Mouse (Mus musculus) limb, embryonic 10.5 days (tissue): ENCODE results near the gene Ace3. TPM values are rescaled to one million over a fixed set of nuclear protein-coding genes. Genes with fewer than 3 reads are reported as not detected.

Experiments
- DNase-seq: peaks from one replicate; pipeline ENCODE4 v3.0.0-alpha.2; 2017; ENCODE audit warnings: low spot score
- H3K27ac ChIP-seq: fragments of 300-500 bp; sonication (generic); 2 replicates; pipeline ENCODE4 v1.5.1; 2016; ENCODE audit warnings: mild to moderate bottlenecking
- H3K27me3 ChIP-seq: fragments of 300-500 bp; sonication (generic); 2 replicates; pipeline ENCODE4 v1.6.1; 2016; ENCODE audit warnings: low read depth, mild to moderate bottlenecking; ENCODE audit not compliant: poor library complexity, severe bottlenecking
- H3K36me3 ChIP-seq: fragments of 300-500 bp; sonication (generic); 2 replicates; pipeline ENCODE4 v1.6.1; 2016; ENCODE audit warnings: mild to moderate bottlenecking, moderate library complexity
- H3K4me1 ChIP-seq: fragments of 300-500 bp; sonication (generic); 2 replicates; pipeline ENCODE4 v1.6.1; 2016
- H3K4me3 ChIP-seq: fragments of 300-500 bp; sonication (generic); 2 replicates; pipeline ENCODE4 v1.5.1; 2016; ENCODE audit warnings: mild to moderate bottlenecking, moderate library complexity
- H3K9me3 ChIP-seq: fragments of 300-500 bp; sonication (generic); replicated peaks from 2 replicates; pipeline ENCODE4 v1.6.1; 2016; ENCODE audit warnings: mild to moderate bottlenecking
- WGBS: fragments of 180-500 bp; shearing (Covaris S2); methylation state at CpG from one replicate; pipeline ENCODE4 v1.1.7; 2016; 5-methylcytosine and 5-hydroxymethylcytosine counted together
- polyA plus RNA-seq: library from polyadenylated mRNA; unstranded; fragments of >200 nt; fragmentation: Nextera tagmentation; extraction: Ambion mirVana; gene quantifications from 2 replicates; pipeline ENCODE4 v1.2.1, GENCODE M21; 2016

The Ace3 gene
- polyA plus RNA-seq, 1 experiment from 2014 or later: not detected

DNA sequence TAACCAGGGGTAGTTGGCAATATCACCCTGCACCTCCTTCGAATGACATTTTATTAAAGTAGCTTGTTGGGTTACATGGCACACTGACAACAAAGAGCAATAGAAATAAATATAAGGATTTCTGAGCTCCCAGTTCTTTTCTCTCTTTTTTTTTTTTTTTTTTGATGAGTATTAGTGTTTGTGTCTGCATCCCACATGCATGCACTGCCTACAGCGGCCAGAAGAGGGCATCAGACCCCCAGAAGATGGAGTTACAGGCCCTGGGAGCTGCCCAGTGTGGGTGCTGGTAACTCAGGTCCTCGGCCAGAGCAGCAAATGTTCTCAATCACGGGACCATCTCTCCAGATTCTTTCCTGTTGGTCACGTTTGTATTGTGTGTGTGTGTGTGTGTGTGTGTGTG is 29.8 kb upstream of the Ace3 start:
- H3K27ac ChIP-seq: no peak overlapping the region
- H3K36me3 ChIP-seq: no peaks in the 10 kb centered on the region
- peaks cover 44% of the 10 kb centered on the region for H3K27me3 ChIP-seq
- WGBS: 65% methylated on average over 5 of the region's 5 CpGs
- H3K4me3 ChIP-seq: no peak overlapping the region
- peaks cover 18% of the 10 kb centered on the region for H3K4me1 ChIP-seq
- no peak for DNase-seq
- H3K9me3 ChIP-seq: no peaks in the 10 kb centered on the region

DNA sequence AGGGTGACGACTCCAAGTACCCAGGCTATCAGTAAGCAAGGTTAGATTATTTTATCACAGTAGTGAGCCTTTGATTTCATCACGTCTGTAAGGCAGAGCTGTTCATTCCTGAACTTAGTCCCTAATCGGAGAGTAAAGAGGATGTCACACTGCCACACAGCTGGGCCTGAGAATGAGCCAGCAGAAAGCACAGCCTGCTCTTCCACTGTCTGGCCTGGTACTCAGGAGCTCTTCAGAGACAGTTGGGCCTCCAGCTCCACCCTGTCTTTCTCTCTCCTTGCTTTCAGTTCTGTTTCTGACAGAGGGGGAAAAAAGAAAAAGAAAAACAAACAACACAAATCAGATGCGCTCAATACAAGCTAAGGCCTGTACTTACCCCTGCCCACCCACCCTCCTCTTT is 28.2 kb upstream of the Ace3 start:
- no peak overlapping the region for H3K4me3 ChIP-seq
- DNase-seq: no peak

DNA sequence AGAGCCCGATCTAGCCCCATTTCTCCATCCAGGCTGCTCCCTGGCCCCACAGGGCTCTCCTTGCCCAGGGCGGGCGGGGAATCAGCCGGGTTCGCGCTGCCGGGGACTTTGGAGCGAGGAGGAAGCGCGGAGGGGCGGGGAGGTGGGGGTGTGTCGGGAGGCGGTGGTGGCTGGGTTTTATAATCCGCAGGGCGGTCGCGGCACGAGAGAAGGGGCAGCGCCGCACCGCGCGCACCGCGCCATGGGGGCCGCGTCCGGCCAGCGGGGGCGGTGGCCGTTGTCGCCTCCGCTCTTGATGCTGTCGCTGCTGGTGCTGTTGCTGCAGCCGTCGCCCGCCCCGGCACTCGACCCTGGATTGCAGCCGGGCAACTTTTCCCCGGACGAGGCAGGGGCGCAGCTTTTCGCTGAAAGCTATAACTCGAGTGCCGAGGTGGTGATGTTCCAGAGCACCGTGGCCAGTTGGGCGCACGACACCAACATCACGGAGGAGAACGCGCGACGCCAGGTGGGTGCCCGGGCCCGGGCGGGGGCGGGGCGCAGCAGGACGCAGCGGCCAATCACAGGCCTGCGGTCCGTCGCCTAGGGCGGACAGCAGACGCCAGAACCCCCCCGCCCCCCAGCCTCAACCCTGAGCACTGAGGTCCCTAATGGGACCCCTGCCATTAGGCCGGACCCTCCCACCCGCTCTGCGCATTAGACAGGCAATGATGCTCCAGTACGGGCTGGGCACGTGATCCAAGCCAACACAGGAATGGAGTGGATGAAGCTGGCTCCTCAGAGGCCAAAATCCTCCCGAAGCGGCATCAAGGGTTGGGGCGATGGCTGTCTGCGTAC is 26.5 kb upstream of the Ace3 start, which contains the start of gene Ace:
Gene Ace, plus strand, starts transcription at position 205 of the 834 bp plus-strand sequence.
- Histone ChIP-seq H3K36me3 (no peaks in the 10 kb centered on the region), H3K27me3 (peaks cover 69% of the 10 kb centered on the region), H3K27ac (peak within 1 kb of the TSS; percentile 64), H3K9me3 (no peaks in the 10 kb centered on the region), H3K4me1 (peaks cover 18% of the 10 kb centered on the region), H3K4me3 (peak within 1 kb of the TSS; percentile 68)
- DNase-seq: peak; percentile 61
- 1% methylated on average over 72 of the region's 76 CpGs for WGBS

More for the DNA sequence above, 28.2 kb upstream of the Ace3 start:
- no peak overlapping the region for H3K27ac ChIP-seq
- H3K4me1 ChIP-seq: peaks cover 18% of the 10 kb centered on the region
- H3K9me3 ChIP-seq: no peaks in the 10 kb centered on the region
- WGBS: 80% methylated on average over 4 of the region's 4 CpGs
- no peaks in the 10 kb centered on the region for H3K36me3 ChIP-seq
- H3K27me3 ChIP-seq: peaks cover 60% of the 10 kb centered on the region

DNA sequence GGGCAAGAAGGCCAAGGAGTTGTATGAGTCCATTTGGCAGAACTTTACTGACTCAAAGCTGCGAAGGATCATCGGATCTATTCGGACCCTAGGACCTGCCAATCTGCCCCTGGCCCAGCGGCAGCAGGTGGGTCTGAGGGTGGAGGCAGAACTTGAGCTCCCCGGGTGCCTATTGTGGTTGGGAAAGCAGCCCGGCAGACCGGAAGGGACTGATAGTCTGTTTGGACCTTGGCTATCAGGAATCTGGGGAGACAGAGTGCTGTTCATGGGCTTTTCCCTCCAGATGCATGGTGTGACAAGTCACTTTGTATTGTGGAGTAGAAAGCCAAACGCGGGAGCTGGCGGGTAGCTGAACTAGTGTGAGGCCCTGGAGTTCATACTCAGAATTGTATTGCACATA is 25.5 kb upstream of the Ace3 start:
- DNase-seq: no peak
- Histone ChIP-seq H3K4me1 (peaks cover 18% of the 10 kb centered on the region), H3K27me3 (peaks cover 72% of the 10 kb centered on the region), H3K4me3 (no peak overlapping the region; the same call in 1 of the 2 replicates), H3K27ac (no peak overlapping the region), H3K9me3 (no peaks in the 10 kb centered on the region), H3K36me3 (no peaks in the 10 kb centered on the region)
- WGBS: 52% methylated on average over 10 of the region's 10 CpGs

DNA sequence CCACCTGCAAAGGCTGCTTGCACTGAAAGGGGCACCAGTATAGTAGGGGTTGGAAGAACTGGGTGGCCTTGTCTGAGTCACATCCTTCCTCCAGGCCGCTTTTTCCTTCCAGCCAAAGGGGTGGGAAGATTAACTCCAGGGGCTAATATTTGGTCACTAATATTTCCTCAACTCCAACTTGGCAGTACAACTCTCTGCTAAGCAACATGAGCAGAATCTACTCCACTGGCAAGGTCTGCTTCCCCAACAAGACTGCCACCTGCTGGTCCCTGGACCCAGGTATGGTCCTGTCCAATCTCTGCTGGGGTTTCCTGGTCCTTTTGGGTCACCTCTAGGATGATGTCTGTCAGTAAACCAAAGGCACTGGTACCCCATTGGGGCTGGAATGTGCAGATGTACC is 25.0 kb upstream of the Ace3 start:
- H3K27me3 ChIP-seq: peaks cover 73% of the 10 kb centered on the region
- DNase-seq: no peak
- WGBS: 55% methylated on average over 1 of the region's 1 CpGs
- H3K27ac ChIP-seq: no peak overlapping the region
- H3K36me3 ChIP-seq: no peaks in the 10 kb centered on the region
- peaks cover 18% of the 10 kb centered on the region for H3K4me1 ChIP-seq
- no peaks in the 10 kb centered on the region for H3K9me3 ChIP-seq
- H3K4me3 ChIP-seq: no peak overlapping the region

DNA sequence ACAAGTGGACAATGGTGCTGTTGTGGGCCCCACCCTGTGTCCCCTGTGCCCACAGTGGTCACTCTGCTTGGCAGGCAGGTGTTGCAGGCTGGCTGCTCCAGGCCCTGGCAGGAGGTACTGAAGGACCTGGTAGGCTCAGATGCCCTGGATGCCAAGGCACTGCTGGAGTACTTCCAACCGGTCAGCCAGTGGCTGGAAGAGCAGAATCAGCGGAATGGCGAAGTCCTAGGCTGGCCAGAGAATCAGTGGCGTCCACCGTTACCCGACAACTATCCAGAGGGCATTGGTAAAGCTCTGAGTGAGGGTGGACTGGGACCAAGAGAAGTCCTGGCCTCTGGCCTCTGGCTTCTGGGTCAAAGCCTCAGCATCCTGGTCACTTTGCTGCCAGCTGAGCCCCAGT is 19.9 kb upstream of the Ace3 start:
- Histone ChIP-seq H3K4me3 (no peak overlapping the region), H3K9me3 (no peaks in the 10 kb centered on the region), H3K4me1 (no peaks in the 10 kb centered on the region), H3K36me3 (no peaks in the 10 kb centered on the region), H3K27me3 (peaks cover 30% of the 10 kb centered on the region), H3K27ac (no peak overlapping the region)
- DNase-seq: no peak
- 94% methylated on average over 6 of the region's 6 CpGs for WGBS

DNA sequence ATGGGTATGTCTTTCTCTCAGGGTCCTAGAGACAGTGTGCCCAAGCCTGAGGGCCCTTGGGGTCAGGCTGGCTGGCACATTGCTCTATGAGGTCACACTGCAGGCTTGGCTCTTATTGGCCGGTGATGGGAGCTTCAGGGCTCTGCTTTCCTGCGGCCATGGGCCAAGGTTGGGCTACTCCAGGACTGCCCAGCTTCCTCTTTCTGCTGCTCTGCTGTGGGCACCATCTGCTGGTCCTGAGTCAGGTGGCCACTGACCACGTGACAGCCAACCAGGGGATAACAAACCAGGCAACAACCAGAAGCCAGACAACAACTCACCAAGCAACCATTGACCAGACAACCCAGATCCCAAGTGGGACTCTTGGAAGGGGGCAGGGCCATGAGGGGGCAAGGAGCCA is 19.4 kb upstream of the Ace3 start:
- Histone ChIP-seq H3K27ac (no peak overlapping the region), H3K9me3 (no peaks in the 10 kb centered on the region), H3K4me3 (no peak overlapping the region), H3K36me3 (no peaks in the 10 kb centered on the region), H3K27me3 (peaks cover 25% of the 10 kb centered on the region), H3K4me1 (no peaks in the 10 kb centered on the region)
- WGBS: 81% methylated on average over 3 of the region's 3 CpGs
- no peak for DNase-seq

DNA sequence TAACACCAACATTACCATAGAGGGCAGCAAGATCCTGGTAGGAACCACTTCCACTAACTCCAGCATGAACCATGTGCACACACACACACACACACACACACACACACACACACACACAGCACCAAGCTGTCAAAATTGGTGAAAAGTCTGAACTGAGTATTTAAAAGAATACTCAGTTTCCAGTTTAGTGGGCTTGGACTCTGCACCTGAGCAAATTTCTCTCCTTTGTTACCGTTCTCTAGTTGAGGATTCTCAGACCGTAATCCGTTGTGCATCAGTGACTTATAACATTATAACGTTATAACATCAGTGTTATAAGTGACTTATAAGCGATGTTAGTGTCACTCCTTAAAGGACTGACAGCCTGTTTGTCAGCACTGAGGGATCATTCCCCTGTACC is 18.8 kb upstream of the Ace3 start:
- Histone ChIP-seq H3K27me3 (peaks cover 19% of the 10 kb centered on the region; the same call in 1 of the 2 replicates), H3K9me3 (no peaks in the 10 kb centered on the region), H3K4me3 (no peak overlapping the region), H3K27ac (no peak overlapping the region), H3K4me1 (no peaks in the 10 kb centered on the region), H3K36me3 (no peaks in the 10 kb centered on the region)
- 94% methylated on average over 5 of the region's 5 CpGs for WGBS
- DNase-seq: no peak

DNA sequence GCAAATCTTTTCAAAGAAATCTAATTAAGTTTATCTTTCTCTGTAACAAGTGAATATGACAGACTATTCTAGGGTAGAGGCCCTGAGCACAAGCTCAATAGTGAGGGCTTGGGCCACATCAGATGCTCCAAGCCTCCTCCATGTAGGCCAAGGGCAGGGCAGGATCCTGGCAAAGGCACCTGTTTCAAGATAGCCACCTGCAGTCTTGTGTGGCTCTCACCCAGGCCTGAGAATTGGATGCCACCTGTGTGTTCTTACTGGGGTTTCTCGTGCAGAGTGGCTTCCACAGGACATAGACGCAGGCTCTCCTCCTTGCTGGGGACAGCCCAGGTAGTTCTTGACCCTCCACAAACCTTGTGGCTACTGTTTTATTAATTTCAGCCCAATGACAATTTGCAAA is 16.2 kb upstream of the Ace3 start:
- Histone ChIP-seq H3K9me3 (no peaks in the 10 kb centered on the region), H3K4me3 (no peak overlapping the region), H3K27ac (no peak overlapping the region), H3K4me1 (no peaks in the 10 kb centered on the region), H3K27me3 (peaks cover 4% of the 10 kb centered on the region; the same call in 1 of the 2 replicates), H3K36me3 (no peaks in the 10 kb centered on the region)
- WGBS: 83% methylated on average over 2 of the region's 2 CpGs
- no peak for DNase-seq

DNA sequence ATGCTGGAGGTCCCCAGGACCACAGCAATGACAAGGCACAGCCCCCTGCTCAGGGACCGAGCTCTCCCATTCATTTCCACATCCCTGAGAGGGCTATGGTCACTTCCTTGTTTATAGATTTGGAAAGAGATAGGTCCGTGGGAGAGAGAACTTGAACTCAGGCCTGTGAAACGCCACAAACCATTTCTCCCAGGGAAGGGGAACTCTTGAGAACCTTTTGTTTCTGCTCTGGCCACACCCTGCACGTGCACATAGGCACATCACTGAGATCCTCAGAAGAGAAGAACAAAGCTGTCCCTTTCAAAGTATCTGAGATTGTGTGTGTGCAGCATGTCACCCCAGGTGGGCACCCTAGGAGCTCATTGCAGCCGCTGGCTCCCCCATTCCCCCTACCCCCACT is 15.8 kb upstream of the Ace3 start:
- no peak overlapping the region for H3K4me3 ChIP-seq
- no peaks in the 10 kb centered on the region for H3K9me3 ChIP-seq
- no peaks in the 10 kb centered on the region for H3K4me1 ChIP-seq
- no peaks in the 10 kb centered on the region for H3K36me3 ChIP-seq
- no peak overlapping the region for H3K27ac ChIP-seq
- DNase-seq: no peak
- peaks cover 4% of the 10 kb centered on the region; the same call in 1 of the 2 replicates for H3K27me3 ChIP-seq
- 67% methylated on average over 5 of the region's 5 CpGs for WGBS

DNA sequence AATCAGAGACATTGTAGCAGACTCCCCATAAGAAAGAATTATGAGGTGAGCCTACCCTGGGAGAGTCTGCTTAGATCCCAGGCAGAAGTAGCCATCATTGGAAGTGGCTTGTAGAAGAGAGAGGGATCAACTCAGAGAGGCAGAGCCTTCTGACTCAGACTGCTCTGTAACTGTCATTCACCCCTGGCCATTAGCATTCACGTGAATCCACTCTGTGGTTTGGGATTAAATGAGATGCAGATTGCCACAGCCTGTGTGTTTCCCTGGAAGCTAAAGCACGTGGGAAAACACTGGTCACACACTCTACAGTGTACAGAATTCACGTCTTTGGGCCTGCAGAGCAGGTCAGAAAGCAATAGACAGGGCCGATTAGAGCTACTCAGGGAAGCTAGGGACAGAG is 10.0 kb upstream of the Ace3 start:
- DNase-seq: no peak
- no peak overlapping the region for H3K4me3 ChIP-seq
- WGBS: 75% methylated on average over 4 of the region's 4 CpGs

DNA sequence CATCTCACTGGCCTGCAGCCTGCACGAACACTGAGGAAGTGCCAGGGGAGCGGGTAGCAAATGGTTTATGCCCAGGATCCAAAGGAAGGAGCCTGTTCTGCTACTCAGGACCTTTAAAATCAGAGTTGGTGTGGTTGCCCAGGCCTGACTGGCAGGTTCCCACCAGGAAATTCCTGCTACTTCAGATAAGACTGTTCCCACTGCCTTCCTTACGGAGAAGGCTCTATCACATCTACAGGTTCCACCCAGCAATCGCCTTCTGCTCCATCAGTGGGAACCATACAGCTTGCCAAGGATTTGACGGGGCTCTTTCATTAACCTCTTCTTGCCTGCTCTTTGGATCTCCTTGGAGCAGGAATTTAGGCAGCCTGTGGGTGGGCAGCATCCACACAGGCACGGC is 7.0 kb upstream of the Ace3 start:
- DNase-seq: no peak
- Histone ChIP-seq H3K27me3 (no peaks in the 10 kb centered on the region), H3K27ac (no peak overlapping the region), H3K9me3 (no peaks in the 10 kb centered on the region), H3K4me3 (no peak overlapping the region), H3K4me1 (0 out of 2 replicates have a peak, but pooled peaks cover 3% of the 10 kb centered on the region), H3K36me3 (no peaks in the 10 kb centered on the region)
- 87% methylated on average over 6 of the region's 6 CpGs for WGBS

More for the DNA sequence above, 10.0 kb upstream of the Ace3 start:
- Histone ChIP-seq H3K36me3 (no peaks in the 10 kb centered on the region), H3K27me3 (no peaks in the 10 kb centered on the region), H3K9me3 (no peaks in the 10 kb centered on the region), H3K4me1 (0 out of 2 replicates have a peak, but pooled peaks cover 3% of the 10 kb centered on the region), H3K27ac (no peak overlapping the region)

DNA sequence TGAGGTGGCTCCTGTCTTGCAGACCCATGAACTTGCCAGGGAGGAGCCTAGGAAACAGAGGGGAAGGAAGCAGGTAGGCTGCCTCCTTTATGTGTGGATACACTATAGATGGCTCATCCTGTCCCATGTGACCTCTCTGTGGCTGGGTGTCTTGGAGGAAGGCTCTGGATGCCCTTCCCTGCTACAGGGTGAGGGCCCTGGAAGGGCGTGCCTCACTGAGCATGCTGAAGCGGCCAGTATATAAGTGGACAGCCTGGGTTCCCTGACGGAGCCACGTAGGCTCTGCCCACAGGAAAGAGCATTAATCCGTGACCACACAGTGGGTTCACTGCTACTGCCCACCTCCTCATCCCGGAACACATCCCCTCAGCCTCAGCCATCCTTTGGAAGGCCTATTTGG is 5.0 kb upstream of the Ace3 start:
- no peaks in the 10 kb centered on the region for H3K9me3 ChIP-seq
- no peak overlapping the region for H3K4me3 ChIP-seq
- no peaks in the 10 kb centered on the region for H3K27me3 ChIP-seq
- H3K27ac ChIP-seq: no peak overlapping the region
- DNase-seq: no peak
- 82% methylated on average over 6 of the region's 6 CpGs for WGBS
- 0 out of 2 replicates have a peak, but pooled peaks cover 3% of the 10 kb centered on the region for H3K4me1 ChIP-seq
- H3K36me3 ChIP-seq: no peaks in the 10 kb centered on the region
